Mouse (Mus musculus) megakaryocyte, embryonic 14.5 days (primary cell): ENCODE measurements around the gene 1810049J17Rik.

Experiments used
- FLI1 ChIP-seq: IDR thresholded peaks from 2 replicates; pipeline ENCODE4 v1.6.1; 2012; ENCODE audit warnings: low read length, inconsistent platforms, mixed read lengths
- GATA1 ChIP-seq: IDR thresholded peaks from 3 replicates; pipeline ENCODE4 v1.6.1; 2012; ENCODE audit warnings: mixed read lengths, low read length, inconsistent platforms, borderline replicate concordance

GRCm38 (mm10) chr15:12275091-12275623 lies 46.5 kb downstream of the 1810049J17Rik start:
- TF ChIP-seq GATA1 (no peak), FLI1 (no peak)
